Mouse (Mus musculus): ENCODE data around the gene Trip10. TPM values are rescaled to one million over a fixed set of nuclear protein-coding genes. Genes with fewer than 3 reads are reported as not detected.
A peak's percentile ranks its signal among the peaks of the same experiment; 100 is the strongest.
"Not testable (repeated sequence)": the region's sequence is repeated elsewhere in the genome, so short reads cannot be mapped to it uniquely, and the experiment has no call there.

Gene Trip10
- polyA plus RNA-seq, 1 experiment, result 10.0 TPM

DNA sequence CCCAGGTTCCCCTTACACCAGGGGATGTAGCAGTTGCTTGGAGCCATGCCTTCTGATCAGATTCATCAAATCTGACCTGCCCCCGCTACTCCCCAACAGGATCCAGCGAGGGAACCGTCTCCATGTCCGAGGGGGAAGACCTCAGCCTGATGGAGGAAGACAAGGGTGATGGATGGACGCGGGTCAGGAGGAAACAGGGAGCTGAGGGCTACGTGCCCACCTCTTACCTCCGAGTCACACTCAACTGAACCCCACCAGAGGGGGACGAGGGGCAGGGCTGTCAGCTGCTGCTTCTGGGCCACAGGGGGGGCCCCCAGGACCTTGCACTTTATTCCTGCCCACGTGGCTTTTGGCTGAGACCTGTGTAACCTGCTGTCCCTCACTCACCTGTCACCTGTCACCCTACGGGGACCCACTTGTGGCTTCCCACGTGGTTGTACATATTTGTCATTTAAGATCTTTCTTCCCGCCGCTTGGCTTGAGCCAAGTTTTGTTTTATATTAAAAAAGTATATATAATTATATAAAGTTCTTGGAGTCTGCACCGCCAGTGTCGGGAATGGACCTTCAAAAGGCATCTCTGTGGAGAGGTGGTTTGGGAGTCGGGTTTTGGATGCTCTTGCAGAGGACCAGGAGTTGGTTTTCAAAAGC is 13.8 kb downstream of the Trip10 start:
- DNase-seq (ENCODE audit: extremely low spot score in 1 of 2, low spot score in 1 of 2), result no peak

DNA sequence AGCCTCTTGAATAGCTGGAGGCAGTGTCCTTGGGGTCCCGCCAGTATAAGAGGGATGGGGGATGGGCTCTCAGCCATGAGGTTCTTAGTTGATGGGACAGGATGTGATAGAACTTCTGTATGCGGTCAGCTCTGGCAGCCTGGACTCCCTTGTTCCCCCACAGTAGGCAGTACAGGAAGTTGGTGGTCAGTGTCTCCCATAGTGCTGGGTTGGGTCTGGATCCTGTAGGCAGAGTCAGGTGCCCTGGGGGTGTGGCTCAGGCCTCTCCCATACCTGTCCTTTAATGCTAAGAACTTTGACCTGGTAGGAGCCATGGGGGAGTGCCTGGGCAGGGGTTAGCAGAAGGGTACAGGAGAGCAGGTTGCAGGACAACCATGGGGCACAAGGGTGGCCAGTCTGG is 14.9 kb downstream of the Trip10 start:
- no peak for DNase-seq (ENCODE audit: extremely low spot score in 1 of 2, low spot score in 1 of 2)

DNA sequence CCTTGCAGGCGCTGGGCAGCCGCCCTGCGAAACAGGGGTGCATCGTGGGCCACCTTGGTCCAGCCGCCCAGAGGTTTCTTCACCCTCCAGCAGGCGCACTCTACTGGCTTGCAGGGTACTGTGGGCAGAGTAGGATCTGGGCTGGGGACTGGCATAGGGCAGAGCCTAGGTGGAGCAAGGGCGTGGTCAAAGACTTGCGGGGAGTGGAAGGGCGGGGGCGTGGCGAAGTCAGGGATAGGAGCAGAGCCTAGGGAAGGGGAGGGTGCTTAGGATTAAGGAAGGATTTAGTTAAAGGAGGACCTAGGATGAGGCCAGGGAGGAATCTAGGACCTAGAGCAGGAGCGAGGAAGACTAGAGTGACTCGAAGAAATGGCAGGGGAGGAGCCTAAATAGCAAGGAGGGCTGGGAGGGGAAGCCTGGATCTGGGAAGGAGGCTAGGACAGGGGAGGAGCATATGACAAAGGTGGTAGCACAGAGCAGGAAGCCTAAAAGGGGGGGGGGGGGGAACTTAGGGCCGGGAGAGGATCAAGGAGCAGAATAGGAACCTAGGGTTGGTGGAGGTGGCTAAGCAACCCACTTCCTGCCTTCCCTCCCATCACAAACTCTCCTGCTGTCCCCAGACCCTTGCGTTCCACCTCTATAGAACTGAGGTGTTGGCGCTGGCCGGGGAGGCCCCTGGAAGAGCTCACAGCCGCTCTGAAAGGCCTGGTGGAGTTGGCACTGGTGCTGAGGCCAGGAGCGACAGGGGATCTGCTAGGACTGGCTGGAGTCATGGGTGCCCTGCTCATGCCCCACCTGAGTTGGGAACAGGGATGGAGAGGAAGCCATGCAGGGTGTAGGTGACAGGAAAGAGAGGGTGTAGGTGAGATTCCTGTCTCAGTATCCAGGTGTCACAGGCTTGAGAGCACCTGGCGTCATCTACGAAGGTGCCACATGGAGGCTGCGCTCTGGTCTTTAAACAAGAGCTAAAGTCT is 16.0 kb downstream of the Trip10 start:
- peak in 1 of 2 experiments; percentile 22 for DNase-seq (ENCODE audit: extremely low spot score in 1 of 2, low spot score in 1 of 2)

DNA sequence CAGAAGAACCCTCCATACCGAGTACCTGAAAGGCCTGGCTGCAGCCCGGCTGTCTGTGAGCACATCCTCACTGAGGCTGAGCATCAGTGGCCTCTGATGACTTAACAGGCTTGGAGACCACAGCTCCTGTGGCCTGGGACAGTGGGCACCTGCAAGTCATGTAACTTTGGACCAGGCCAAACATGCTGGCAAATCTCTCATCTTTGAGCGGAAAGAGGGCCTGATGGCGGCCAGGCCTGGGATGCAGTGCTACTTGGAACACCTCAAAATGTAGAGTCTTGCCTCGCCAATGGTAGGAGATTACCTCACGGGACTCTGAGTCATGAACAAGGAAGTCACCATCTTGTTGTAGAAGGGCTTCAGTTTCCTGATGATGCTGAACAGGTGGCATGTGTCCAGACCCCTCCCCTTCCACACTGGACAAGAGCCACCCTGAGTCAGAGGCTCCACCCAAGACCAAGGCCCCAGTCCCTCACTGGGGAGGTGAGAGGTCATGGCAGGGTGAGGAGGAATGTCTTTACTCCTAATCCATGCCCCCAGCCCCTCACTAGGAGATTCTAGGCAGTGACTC is 18.4 kb downstream of the Trip10 start:
- DNase-seq (ENCODE audit: extremely low spot score in 1 of 2, low spot score in 1 of 2), result no peak

DNA sequence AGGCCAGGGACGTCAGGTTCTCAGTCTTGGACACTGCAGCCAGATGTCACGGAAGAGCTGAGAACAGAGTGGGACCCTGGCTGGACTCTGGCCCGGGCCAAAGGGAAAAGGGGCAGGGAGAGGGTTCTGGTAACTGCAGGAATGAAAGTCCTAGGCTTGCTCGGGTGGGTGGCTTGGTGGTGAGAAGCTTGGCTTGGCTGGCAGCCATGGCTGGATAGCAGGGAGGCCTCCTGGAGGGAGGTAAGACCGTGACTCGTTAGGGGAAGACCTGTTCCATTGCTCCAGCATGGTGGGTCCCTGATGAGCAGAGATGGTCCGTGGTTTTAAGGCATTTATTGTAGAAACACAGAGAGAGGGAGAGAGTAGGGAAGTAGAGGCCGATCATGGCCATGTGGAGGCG is 22.0 kb downstream of the Trip10 start:
- DNase-seq (ENCODE audit: extremely low spot score in 1 of 2, low spot score in 1 of 2), result no peak

DNA sequence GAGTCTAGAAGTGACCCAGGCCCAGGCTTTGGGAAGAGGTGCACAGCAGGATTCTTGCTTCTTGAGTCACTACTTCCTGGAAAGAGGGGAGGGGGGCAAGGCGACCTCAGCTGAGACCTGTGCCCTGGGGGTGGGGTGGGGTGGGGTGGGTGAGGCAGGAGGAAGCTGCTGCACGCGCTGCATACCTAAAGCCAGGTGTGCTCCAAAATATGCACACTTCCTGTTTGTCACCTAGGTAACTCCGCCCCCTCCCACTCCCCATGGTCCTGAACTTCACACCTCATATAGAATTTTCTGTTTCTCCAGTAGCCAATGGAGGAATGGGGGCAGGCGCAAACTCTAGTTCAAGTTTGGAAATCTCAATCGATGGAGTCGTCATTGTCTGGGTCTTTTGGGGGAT is 24.6 kb downstream of the Trip10 start:
- no peak for DNase-seq (ENCODE audit: extremely low spot score in 1 of 2, low spot score in 1 of 2)

DNA sequence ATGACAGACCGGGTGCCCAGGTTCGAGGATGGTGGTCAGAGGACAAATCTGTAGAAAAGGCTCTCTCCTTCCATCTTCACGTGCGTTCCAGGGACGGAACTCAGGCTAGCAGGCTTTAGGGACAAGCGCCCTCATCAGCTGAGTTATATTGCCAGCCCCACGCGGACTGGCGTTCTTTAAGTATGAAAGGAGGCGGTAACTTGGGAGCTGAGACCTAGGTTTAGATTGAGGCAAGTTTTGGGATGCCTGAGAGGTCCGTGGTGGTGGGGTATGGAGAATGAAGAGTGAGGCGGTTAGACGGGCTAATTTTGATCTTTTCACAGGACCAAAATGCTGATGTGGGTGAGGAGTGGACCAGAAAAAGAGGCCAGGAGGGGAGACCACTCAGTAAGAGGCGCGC is 25.4 kb downstream of the Trip10 start:
- DNase-seq (ENCODE audit: extremely low spot score in 1 of 2, low spot score in 1 of 2), result no peak

DNA sequence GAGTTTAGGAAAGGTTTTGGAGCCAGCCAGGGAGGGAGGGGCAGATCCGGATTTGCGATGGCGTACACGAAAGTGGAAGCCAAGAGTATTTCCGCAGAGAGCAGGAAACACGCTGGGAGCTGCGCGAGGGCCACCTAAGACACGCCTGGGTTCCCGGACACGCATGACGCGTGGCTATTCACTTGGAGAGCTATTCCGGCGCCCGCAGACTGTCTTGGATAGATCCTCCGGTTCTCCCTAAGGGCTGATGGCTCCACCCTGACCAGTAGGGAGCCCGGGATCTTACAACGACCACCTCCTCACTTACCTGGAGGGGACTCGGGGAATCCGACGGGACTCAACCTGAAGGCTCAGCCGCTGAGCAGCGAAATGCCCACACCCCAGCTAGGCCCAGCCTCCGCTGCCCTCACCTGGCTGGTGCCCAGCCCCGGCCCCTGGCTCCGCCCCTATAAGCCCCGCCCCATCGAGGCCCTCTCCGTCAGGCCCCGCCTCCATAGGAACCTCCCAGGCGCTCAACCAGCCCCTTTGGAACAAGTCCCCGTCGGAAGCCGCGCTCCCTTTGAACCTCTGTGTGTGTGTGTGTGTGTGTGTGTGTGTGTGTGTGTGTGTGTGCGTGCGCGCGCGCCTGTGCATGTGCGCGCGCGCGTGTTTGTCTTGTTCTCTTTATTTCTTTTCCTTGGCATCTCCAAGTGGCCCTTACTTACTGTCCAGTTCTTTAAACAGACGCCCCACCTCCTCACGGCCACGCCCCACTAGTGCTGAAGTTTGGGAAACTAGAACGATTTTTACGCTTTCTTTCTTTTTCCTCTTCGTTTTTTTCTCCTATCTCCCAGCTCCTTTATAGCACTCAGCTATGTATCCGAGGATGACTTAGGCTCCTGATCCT is 26.1 kb downstream of the Trip10 start:
- DNase-seq (ENCODE audit: extremely low spot score in 1 of 2, low spot score in 1 of 2), result peak; percentile 20 to 60

DNA sequence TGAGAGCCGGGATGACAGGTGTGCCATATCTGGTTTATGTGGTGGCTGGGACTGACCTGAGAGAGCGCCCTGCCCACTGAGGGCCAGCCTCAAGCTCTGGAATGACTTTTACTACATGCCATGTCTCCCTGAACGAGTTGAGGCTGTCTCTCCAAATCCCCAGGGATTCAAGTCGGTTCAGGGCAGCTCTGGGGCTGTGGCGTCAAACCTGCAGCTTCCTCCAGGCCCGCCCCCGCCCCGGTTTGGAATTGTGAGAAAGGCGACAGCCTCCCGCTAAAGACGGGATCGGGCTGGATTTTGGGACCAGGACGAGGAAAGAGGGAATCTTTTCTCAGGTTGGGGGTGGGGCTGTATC is 26.7 kb downstream of the Trip10 start:
- DNase-seq (ENCODE audit: extremely low spot score in 1 of 2, low spot score in 1 of 2), result no peak

DNA sequence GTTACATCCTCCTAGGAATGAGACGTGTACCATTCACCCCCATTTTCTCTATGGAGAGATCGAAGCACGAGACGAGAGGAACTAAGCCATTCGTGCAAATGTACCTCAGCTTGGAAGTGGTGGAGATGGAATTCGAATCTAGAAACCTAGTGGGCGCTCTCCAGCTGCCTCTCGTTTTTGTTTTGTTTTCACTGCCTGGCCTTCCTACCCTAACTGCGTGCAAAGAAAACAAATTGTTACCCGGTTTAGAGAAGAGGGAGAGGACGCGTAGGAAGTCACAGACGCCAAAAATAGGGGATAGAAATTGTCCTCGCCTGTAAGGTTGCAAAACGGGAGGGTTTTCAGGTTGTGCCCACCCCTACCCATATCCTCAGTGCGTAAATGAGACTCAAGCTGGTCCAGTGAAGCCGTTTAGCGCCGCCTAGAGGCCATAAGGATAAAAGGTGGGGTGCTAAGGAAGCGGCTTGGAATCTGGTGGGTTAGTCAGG is 27.4 kb downstream of the Trip10 start:
- peak; percentile 58 to 80 for DNase-seq (ENCODE audit: extremely low spot score in 1 of 2, low spot score in 1 of 2)

DNA sequence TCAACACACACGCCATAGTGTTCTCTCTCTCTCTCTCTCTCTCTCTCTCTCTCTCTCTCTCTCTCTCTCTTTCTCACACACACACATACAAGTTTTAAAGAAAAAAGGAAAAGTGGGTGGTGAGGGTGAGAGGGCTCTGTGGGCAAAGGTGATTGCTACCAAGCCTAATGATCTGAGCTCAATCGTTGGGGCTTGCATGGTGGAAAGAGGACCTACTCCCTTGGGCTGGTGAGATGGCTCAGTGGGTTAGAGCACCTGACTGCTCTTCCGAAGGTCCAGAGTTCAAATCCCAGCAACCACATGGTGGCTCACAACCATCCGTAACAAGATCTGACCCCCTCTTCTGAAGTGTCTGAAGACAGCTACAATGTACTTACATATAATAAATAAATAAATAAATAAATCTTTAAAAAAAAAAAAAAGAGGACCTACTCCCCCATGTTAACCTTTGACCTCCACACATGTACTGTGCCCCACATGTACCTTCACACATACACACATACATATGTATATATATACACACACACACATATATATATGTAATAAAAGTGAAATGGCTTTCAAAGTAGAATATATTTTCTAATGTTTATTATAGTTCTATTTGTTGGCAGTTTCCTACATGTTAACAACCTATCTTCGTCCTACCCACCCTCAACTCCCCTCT is 28.5 kb downstream of the Trip10 start:
- not testable (repeated sequence) for DNase-seq (ENCODE audit: extremely low spot score in 1 of 2, low spot score in 1 of 2)

DNA sequence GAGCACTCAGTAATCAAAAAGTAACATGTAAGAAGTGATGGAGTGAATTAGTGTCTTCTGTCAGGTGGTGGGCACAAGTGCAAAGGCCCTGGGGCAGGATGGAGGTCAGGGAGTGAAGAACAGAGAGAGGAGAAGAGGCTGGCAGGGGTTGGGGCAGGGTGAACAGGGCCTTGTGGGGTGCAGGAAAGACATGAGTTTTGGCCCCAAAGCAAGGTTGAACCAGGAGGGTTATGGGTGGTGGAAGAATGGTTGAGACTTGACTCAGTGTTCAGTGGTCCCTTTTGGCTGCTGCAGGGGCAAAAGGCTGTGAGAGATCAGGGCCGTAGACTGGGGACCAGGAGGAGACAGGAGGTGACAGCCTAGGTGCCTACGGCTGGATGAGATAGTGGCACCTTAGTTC is 29.3 kb downstream of the Trip10 start:
- DNase-seq (ENCODE audit: extremely low spot score in 1 of 2, low spot score in 1 of 2), result no peak

DNA sequence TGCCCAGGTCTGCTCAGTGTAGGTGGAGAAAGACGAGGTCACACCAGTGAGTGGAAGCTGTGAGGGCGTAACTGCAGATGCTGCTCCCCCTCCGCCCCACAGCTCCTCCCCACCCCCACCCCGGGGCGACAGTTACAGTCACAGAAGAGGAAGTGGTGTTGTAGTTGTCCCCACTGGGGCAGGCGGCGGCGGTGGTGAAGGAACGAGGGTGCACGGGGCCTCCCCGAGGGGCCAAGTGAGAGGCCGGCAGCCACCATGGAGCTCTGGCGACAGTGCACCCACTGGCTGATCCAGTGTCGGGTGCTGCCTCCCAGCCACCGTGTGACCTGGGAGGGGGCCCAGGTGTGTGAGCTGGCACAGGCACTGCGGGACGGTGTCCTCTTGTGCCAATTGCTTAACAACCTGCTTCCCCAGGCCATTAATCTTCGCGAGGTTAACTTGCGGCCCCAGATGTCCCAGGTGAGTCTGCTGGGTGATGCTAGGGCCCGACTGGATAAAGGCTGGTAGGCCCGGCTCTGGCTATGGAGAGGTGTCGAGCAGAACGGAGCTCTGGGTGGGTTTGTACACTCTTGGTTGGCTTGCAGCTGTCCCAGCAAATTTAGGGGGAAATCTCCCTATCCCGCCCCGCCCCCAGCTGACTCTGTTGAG is 29.8 kb downstream of the Trip10 start, which contains the start of gene Vav1:
TSS of gene Vav1 (plus strand) at position 158 of the 648 bp plus-strand sequence.
- DNase-seq (ENCODE audit: extremely low spot score in 1 of 2, low spot score in 1 of 2), result no peak

DNA sequence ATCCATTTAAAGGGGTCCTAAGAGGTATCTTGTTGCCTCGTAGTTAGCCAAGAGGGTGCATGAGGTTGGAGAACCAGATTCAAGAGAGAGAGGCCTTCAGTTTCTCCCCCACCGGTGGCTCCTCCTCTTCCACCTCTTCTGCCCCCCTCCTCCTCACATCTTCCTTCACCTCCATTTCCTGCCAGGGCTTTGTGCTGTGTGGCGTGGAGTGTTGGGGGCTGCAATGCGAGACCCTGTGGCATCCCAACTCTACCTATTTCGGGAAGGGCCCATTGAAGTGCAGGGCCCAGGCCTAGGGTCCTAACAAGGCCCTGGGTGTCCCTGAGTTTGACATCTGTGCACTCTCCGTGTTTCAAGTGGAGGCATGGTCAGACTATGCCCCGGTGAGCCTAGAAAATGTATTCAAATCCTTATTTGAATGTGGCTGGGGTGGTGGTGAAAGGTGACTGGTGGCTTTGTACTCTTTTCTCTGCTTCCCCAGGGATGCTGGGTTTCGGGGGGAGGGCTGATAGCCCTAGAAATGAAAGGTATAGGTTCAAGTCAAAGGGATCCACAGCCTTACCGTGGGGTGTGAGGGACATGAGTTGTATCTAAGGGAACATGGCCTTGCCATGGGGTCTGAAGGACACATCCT is 30.5 kb downstream of the Trip10 start:
- no peak for DNase-seq (ENCODE audit: extremely low spot score in 1 of 2, low spot score in 1 of 2)

DNA sequence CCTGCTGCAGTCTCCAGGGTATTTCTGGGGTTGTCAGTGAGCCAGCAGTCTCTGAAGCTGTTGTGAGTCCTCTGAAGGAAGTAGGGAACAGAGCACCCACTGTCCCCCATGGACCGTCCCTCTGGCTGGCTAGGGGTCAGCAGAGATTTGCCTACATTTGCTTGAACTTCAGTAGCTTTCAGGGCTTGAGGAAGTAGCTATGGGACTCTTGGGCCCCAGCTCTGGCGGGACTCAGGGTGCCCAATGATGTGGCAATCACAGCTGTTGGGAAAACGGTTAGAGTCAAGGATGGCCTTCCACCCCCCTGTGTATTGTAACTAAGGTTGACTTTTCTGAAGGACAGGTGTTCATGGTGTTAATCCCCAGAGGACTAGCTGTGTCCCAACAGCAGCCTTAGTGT is 31.2 kb downstream of the Trip10 start:
- DNase-seq (ENCODE audit: extremely low spot score in 1 of 2, low spot score in 1 of 2), result no peak

DNA sequence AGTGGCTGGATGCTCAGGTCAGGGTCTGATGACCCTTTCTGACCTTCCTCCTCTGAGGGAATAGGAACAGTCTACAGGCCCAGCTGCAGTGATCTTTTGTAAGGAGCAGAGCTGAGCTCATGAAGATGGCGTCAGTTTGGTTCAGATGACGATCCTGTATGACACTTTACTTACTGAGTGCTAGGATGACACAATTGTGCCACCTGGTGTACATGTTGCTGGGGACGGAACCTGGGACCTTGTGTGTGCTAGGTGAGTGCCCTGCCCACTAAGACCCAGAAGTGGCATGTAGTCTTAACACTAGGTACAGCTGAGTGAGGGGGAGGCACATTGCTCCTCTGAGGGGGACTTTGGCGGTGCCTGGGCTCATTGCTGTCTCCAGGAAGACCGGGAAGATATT is 34.7 kb downstream of the Trip10 start:
- DNase-seq (ENCODE audit: extremely low spot score in 1 of 2, low spot score in 1 of 2), result no peak

DNA sequence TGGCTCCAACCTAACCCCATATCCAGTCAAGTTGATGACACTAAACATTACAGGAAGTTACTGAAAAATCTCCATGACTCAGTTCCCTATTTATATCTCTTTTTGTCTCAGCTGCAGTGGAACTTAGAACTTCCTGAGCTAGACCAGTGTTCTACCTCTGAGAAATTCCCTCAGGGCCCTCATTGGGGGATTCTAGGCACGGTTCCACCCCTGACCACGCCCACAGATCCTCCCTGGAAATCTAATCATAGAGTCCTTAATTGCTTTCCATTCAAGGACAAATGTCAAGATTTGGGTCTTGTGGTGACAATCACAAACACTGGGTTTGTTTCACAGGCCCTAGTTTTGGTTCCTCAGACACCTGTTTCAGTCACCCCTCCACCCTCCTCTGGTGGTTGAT is 35.8 kb downstream of the Trip10 start:
- no peak for DNase-seq (ENCODE audit: extremely low spot score in 1 of 2, low spot score in 1 of 2)

DNA sequence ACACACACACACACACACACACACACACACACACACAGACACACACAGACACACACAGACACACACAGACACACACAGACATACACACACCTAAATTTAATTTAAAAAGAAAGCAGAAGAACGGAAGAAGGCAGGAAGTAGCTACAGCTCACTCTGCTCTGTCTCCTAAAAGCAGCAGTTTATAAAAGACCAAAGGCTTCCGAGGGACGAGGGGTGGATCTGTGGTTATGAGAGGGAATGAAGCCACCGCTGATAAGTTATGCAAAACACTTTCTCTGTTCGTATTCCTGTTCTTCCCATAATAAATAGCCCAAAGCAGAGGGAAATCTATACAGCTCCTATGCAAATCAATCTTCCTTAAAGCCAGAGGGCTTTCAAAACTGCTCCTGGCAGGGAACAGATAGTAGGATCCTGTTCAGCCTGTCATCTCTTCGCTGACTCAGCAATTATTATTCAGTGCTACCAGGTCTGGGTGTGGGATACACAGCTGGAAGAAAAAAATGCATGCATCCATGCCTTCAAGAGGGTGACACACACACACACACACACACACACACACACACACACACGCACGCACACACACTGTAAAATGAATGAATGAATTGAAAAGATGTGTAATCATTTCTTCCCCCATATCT is 37.6 kb downstream of the Trip10 start:
- DNase-seq (ENCODE audit: extremely low spot score in 1 of 2, low spot score in 1 of 2), result no peak

Measured in frontal cortex, adult 2 months (tissue).